Mouse (Mus musculus): ENCODE results near the gene Oscp1. TPM values are rescaled to one million over a fixed set of nuclear protein-coding genes. Genes with fewer than 3 reads are reported as not detected.

The Oscp1 gene
- 1.4 and 1.5 TPM in 2 replicates for polyA plus RNA-seq (2015; fragmentation: Nextera tagmentation; extraction: Ambion mirVana)

GRCm38 (mm10) chr4:126058134-126058996, at the start of gene Oscp1:
Gene Oscp1, plus strand, starts transcription at chr4:126058565.
- ATAC-seq (ENCODE audit: low read depth) = peak; percentile 96
- Histone ChIP-seq H3K4me1 (replicated peaks) (peaks cover 25% of the 10 kb centered on the region), H3K4me2 (peak within 1 kb of the TSS; percentile 92), H3K27me3 (no peaks in the 10 kb centered on the region), H3K36me3 (peaks cover 28% of the 10 kb centered on the region), H3K27ac (peak within 1 kb of the TSS; percentile 89), H3K4me3 (replicated peaks) (peak within 1 kb of the TSS; percentile 80), H3K9ac (peak within 1 kb of the TSS; percentile 83), H3K9me3 (replicated peaks) (no peaks in the 10 kb centered on the region)
- DNase-seq = peak; percentile 88
- WGBS (ENCODE audit: insufficient replicate concordance) = 2% methylated on average over 57 of the region's 57 CpGs

DNA sequence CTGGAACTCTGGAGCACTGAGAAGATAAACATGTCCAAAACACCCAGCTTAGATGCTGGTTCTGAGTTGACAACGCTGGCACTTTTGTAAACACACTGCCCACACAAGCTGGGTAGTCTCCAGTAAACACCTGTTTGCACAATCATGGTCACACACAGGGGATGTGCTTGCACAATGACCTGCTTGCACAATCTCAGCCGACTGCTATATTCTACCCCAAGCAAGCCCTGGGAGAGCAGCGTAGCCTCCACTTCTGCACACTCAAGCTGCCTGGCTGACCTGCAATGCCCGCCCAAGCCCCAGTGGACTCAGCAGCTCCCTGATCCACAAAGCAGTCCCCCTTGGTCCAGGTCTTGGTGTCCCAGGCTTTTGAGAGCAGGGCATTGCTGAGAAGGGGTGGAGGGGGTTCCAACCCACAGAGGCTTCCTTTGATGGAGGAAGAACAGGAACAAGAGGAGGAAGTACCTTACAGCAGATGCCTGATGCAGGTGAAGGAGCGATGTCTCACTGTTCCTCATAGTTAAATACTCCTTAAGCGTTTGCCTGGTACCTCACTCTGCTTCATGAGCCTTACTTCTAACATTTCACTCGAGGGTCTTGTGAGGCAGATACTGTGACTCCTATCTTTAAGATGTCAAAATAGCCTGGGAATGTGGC, 40.6 kb upstream of the Oscp1 start:
- Histone ChIP-seq H3K27ac (peak overlapping the region; percentile 13; the same call in 1 of the 2 replicates), H3K4me1 (replicated peaks) (peaks cover 8% of the 10 kb centered on the region; the same call in 1 of the 2 replicates), H3K4me2 (no peak overlapping the region), H3K9ac (no peak overlapping the region), H3K4me3 (replicated peaks) (no peak overlapping the region), H3K9me3 (replicated peaks) (no peaks in the 10 kb centered on the region), H3K27me3 (no peaks in the 10 kb centered on the region), H3K36me3 (no peaks in the 10 kb centered on the region)
- ATAC-seq (ENCODE audit: low read depth) (peak; percentile 45), DNase-seq (no peak)
- 50% methylated on average over 7 of the region's 7 CpGs for WGBS (ENCODE audit: insufficient replicate concordance)

GRCm38 (mm10) chr4:126018966-126019538, 39.3 kb upstream of the Oscp1 start:
- Histone ChIP-seq H3K27me3 (no peaks in the 10 kb centered on the region), H3K36me3 (no peaks in the 10 kb centered on the region), H3K4me2 (no peak overlapping the region), H3K4me1 (replicated peaks) (peaks cover 8% of the 10 kb centered on the region; the same call in 1 of the 2 replicates), H3K9ac (no peak overlapping the region), H3K4me3 (replicated peaks) (no peak overlapping the region), H3K9me3 (replicated peaks) (no peaks in the 10 kb centered on the region), H3K27ac (no peak overlapping the region)
- no peak for ATAC-seq (ENCODE audit: low read depth)
- 61% methylated on average over 11 of the region's 11 CpGs for WGBS (ENCODE audit: insufficient replicate concordance)
- no peak for DNase-seq

DNA sequence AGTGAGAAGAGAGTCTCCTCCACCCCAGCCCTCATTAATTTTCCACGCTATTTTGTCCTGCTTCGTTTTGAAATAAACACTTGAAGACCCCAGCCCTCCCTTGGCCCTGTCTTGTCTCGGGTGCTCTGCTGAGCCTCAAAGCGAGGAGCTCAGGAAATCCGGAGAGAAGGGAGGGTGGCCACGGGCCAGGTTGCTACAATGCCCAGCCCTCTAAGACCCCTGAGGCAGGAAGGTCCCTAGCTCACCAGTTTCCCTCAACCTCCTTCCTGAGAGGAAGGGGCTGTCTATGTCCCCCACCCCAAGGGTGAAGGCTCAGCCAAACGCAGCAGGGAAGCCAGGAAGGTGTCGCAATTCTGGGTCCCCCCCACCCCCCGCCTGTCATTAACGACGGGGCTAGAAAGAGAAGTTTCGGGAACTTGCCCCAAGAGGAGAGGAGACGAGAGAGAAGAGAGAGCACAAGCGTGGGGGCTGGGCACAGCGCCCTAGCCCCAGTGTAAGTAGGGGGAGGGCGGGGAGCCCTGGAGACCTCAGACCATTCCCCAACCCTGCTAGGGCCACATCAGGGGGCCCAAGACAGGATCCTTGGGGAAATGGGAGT, 34.0 kb upstream of the Oscp1 start, which contains the start of gene Csf3r:
Gene Csf3r (plus strand): TSS at position 248 of the 598 bp plus-strand sequence.
- Histone ChIP-seq H3K27me3 (peaks cover 15% of the 10 kb centered on the region), H3K4me2 (peak within 1 kb of the TSS; percentile 35; the same call in 1 of the 2 replicates), H3K4me3 (replicated peaks) (peak within 1 kb of the TSS; percentile 20; the same call in 1 of the 2 replicates), H3K4me1 (replicated peaks) (peaks cover 20% of the 10 kb centered on the region), H3K9me3 (replicated peaks) (no peaks in the 10 kb centered on the region), H3K9ac (no peak within 1 kb of the TSS), H3K27ac (peak within 1 kb of the TSS; percentile 23; the same call in 1 of the 2 replicates), H3K36me3 (no peaks in the 10 kb centered on the region)
- DNase-seq (no peak), ATAC-seq (ENCODE audit: low read depth) (peak; percentile 14; the same call in 1 of the 2 replicates)
- 11% methylated on average over 16 of the region's 16 CpGs for WGBS (ENCODE audit: insufficient replicate concordance)

DNA sequence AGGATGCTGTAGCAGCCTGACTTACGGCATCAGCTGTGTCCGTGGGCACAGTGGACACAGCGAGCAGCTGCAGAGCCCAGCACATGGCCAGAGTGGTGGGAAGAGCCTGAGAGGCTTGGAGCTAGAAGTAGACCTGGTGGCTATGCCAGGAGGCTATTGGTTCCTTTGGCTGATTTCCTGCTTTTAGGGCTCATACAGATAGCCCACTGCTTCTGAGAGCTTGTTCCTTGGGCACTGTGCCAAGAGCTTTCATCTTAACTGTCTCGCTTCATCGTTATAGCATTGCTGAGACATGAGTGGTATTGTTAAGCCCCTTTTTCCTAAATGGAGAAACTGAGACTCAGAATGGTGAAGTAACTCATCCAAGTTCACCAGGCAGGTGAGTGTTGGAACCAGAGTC, 32.6 kb upstream of the Oscp1 start:
- H3K36me3 ChIP-seq = no peaks in the 10 kb centered on the region
- DNase-seq (no peak), ATAC-seq (ENCODE audit: low read depth) (no peak)
- 0 out of 2 replicates have a peak overlapping the region, but pooled peaks have one; percentile 1 for H3K4me3 ChIP-seq (replicated peaks)
- H3K4me1 ChIP-seq (replicated peaks) = peaks cover 23% of the 10 kb centered on the region
- peak overlapping the region; percentile 35 for H3K4me2 ChIP-seq
- no peak overlapping the region for H3K9ac ChIP-seq
- no peak overlapping the region for H3K27ac ChIP-seq
- peaks cover 22% of the 10 kb centered on the region for H3K27me3 ChIP-seq
- WGBS (ENCODE audit: insufficient replicate concordance) = 62% methylated on average over 5 of the region's 5 CpGs
- no peaks in the 10 kb centered on the region for H3K9me3 ChIP-seq (replicated peaks)

- no peak overlapping the region for H3K4me3 ChIP-seq (replicated peaks)
- no peak overlapping the region for H3K4me2 ChIP-seq
- DNase-seq = peak; percentile 13
- H3K9ac ChIP-seq = no peak overlapping the region
- no peaks in the 10 kb centered on the region for H3K9me3 ChIP-seq (replicated peaks)
- 11% methylated on average over 3 of the region's 3 CpGs for WGBS (ENCODE audit: insufficient replicate concordance)
- ATAC-seq (ENCODE audit: low read depth) = peak; percentile 63
- peaks cover 23% of the 10 kb centered on the region for H3K4me1 ChIP-seq (replicated peaks)
- H3K27ac ChIP-seq = no peak overlapping the region
- no peaks in the 10 kb centered on the region for H3K36me3 ChIP-seq
- peaks cover 22% of the 10 kb centered on the region for H3K27me3 ChIP-seq
These were observed 30.4 kb upstream of the Oscp1 start for GRCm38 (mm10) chr4:126027980-126028379.

GRCm38 (mm10) chr4:126029042-126029441, 29.3 kb upstream of the Oscp1 start:
- no peak overlapping the region for H3K9ac ChIP-seq
- ATAC-seq (ENCODE audit: low read depth) = no peak
- peaks cover 22% of the 10 kb centered on the region for H3K27me3 ChIP-seq
- no peak overlapping the region for H3K4me2 ChIP-seq
- WGBS (ENCODE audit: insufficient replicate concordance) = 32% methylated on average over 3 of the region's 3 CpGs
- no peak for DNase-seq
- no peak overlapping the region for H3K4me3 ChIP-seq (replicated peaks)
- no peaks in the 10 kb centered on the region for H3K36me3 ChIP-seq
- H3K4me1 ChIP-seq (replicated peaks) = peaks cover 23% of the 10 kb centered on the region
- H3K27ac ChIP-seq = no peak overlapping the region
- H3K9me3 ChIP-seq (replicated peaks) = no peaks in the 10 kb centered on the region

DNA sequence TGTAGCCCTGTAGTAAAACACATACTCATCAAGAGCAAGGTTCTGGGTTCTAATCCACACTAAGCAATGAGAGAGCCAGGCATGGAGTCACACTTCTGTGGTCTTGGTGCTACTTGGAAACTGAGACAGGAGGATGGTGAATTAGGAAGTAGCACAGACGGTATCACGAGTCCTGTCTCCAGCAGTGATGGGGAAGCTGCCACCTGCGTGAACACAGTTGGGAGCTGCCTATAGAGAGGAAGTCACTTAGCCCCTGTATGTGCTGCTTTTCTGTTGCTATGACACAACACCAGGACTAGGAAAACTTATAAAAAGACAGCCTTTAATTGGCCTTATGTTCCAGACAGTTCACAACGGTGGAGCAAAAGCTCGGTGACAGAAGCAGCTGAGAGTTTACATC, 27.7 kb upstream of the Oscp1 start:
- no peak overlapping the region for H3K27ac ChIP-seq
- no peak overlapping the region for H3K4me3 ChIP-seq (replicated peaks)
- no peaks in the 10 kb centered on the region for H3K9me3 ChIP-seq (replicated peaks)
- peaks cover 23% of the 10 kb centered on the region for H3K4me1 ChIP-seq (replicated peaks)
- ATAC-seq (ENCODE audit: low read depth) (no peak), DNase-seq (no peak)
- H3K4me2 ChIP-seq = no peak overlapping the region
- H3K27me3 ChIP-seq = peaks cover 11% of the 10 kb centered on the region; the same call in 1 of the 2 replicates
- H3K36me3 ChIP-seq = no peaks in the 10 kb centered on the region
- H3K9ac ChIP-seq = no peak overlapping the region
- 42% methylated on average over 5 of the region's 5 CpGs for WGBS (ENCODE audit: insufficient replicate concordance)

GRCm38 (mm10) chr4:126035413-126035812, 23.0 kb upstream of the Oscp1 start:
- no peaks in the 10 kb centered on the region for H3K9me3 ChIP-seq (replicated peaks)
- ATAC-seq (ENCODE audit: low read depth) = no peak

GRCm38 (mm10) chr4:126046851-126047585, 11.3 kb upstream of the Oscp1 start, which contains the start of gene Mrps15:
Gene Mrps15, plus strand, starts transcription at chr4:126046925.
- Histone ChIP-seq H3K4me1 (replicated peaks) (peaks cover 18% of the 10 kb centered on the region), H3K9me3 (replicated peaks) (no peaks in the 10 kb centered on the region), H3K4me2 (peak within 1 kb of the TSS; percentile 84), H3K27ac (peak within 1 kb of the TSS; percentile 73), H3K4me3 (replicated peaks) (peak within 1 kb of the TSS; percentile 81), H3K36me3 (peaks cover 29% of the 10 kb centered on the region), H3K27me3 (no peaks in the 10 kb centered on the region), H3K9ac (peak within 1 kb of the TSS; percentile 82)
- DNase-seq = peak; percentile 82
- ATAC-seq (ENCODE audit: low read depth) = peak; percentile 92
- WGBS (ENCODE audit: insufficient replicate concordance) = under 1% methylated on average over 56 of the region's 56 CpGs

More at GRCm38 (mm10) chr4:126035413-126035812, 23.0 kb upstream of the Oscp1 start:
- no peak for DNase-seq
- no peaks in the 10 kb centered on the region for H3K36me3 ChIP-seq
- H3K27me3 ChIP-seq = 0 out of 2 replicates have a peak, but pooled peaks cover 4% of the 10 kb centered on the region
- no peak overlapping the region for H3K27ac ChIP-seq
- H3K9ac ChIP-seq = no peak overlapping the region
- WGBS (ENCODE audit: insufficient replicate concordance) = 57% methylated on average over 5 of the region's 5 CpGs
- no peak overlapping the region for H3K4me3 ChIP-seq (replicated peaks)
- no peak overlapping the region for H3K4me2 ChIP-seq
- no peaks in the 10 kb centered on the region for H3K4me1 ChIP-seq (replicated peaks)

All from liver, embryonic 13.5 days (tissue).